Comparison of ENCODE assay signal across 29 mouse cellular contexts in genomic region chr4:99423449-99423848, GRCm38 (mm10).
DNase-seq lines count a peak whose midpoint lies in the region; ATAC-seq lines count a peak whose summit lies in the region.
"Had no signal": no experiment of that assay in that cellular context is flagged by ENCODE, and none has a peak within 500 bp of the region (broad histone marks: within the 10 kb centered on the region; RNA-seq: fewer than 3 reads in every experiment).

No protein-coding gene starts in this region.

- no peaks in the 10 kb centered on the region for H3K4me1 ChIP-seq in kidney, embryonic 16.5 days (ENCODE audit: insufficient read depth, low read length)
- H3K4me1 ChIP-seq: embryonic facial prominence, embryonic 12.5 days; embryonic facial prominence, embryonic 15.5 days; forebrain, embryonic 12.5 days; forebrain, embryonic 15.5 days; heart, embryonic 12.5 days; heart, embryonic 15.5 days; hindbrain, embryonic 12.5 days; hindbrain, embryonic 15.5 days had no signal

- H3K36me3 ChIP-seq in kidney, embryonic 16.5 days (ENCODE audit: insufficient read depth, low read length) = no peaks in the 10 kb centered on the region
- H3K36me3 ChIP-seq: embryonic facial prominence, embryonic 12.5 days; embryonic facial prominence, embryonic 15.5 days; forebrain, embryonic 12.5 days; forebrain, embryonic 15.5 days; G1E; heart, embryonic 12.5 days; heart, embryonic 15.5 days; hindbrain, embryonic 12.5 days; hindbrain, embryonic 15.5 days had no signal

- no peak overlapping the region for H3K4me2 ChIP-seq in kidney, embryonic 16.5 days (replicated peaks; ENCODE audit: low read depth, low read length)
- H3K4me2 ChIP-seq: embryonic facial prominence, embryonic 12.5 days; embryonic facial prominence, embryonic 15.5 days; forebrain, embryonic 12.5 days; forebrain, embryonic 15.5 days; heart, embryonic 12.5 days; heart, embryonic 15.5 days; hindbrain, embryonic 12.5 days; hindbrain, embryonic 15.5 days had no signal

- H3K9me3 ChIP-seq in kidney, embryonic 16.5 days (ENCODE audit: low read length) = no peaks in the 10 kb centered on the region
- H3K9me3 ChIP-seq: embryonic facial prominence, embryonic 12.5 days; embryonic facial prominence, embryonic 15.5 days; forebrain, embryonic 12.5 days; forebrain, embryonic 15.5 days; heart, embryonic 12.5 days; heart, embryonic 15.5 days; hindbrain, embryonic 12.5 days; hindbrain, embryonic 15.5 days had no signal

- 70% methylated on average over 1 of the region's 1 CpGs for WGBS in kidney, embryonic 16.5 days

- no peak overlapping the region for H3K9ac ChIP-seq in kidney, embryonic 16.5 days (replicated peaks; ENCODE audit: low read length)
- H3K9ac ChIP-seq: embryonic facial prominence, embryonic 12.5 days; embryonic facial prominence, embryonic 15.5 days; forebrain, embryonic 12.5 days; forebrain, embryonic 15.5 days; heart, embryonic 12.5 days; heart, embryonic 15.5 days; hindbrain, embryonic 12.5 days; hindbrain, embryonic 15.5 days had no signal

- peak; percentile 21 for DNase-seq in kidney, adult 18-20 months
- DNase-seq in kidney, postnatal 10 days = no peak
- DNase-seq in kidney, adult 8-10 months = peak; percentile 54 to 72
- DNase-seq in kidney, postnatal 36 days = peak; percentile 46 to 73
- DNase-seq in heart, postnatal 25 days (ENCODE audit: low spot score) = no peak
- DNase-seq in heart, postnatal 36 days = no peak
- DNase-seq in spleen, adult 12 weeks (ENCODE audit: low spot score) = no peak
- DNase-seq: adrenal gland, adult 2 months; adrenal gland, postnatal 14 days; B cell, adult 2 months; cerebellum, adult 11 months; cerebellum, adult 2 months; cerebellum, adult 9-11 months; cerebellum, postnatal 25 days; gastrocnemius, postnatal 25 days; heart, adult 18-20 months; heart, postnatal 10 days had no signal

- no peak overlapping the region for H3K4me3 ChIP-seq in kidney, embryonic 16.5 days (ENCODE audit: low read length)
- H3K4me3 ChIP-seq: embryonic facial prominence, embryonic 12.5 days; embryonic facial prominence, embryonic 15.5 days; forebrain, embryonic 12.5 days; forebrain, embryonic 15.5 days; heart, embryonic 12.5 days; heart, embryonic 15.5 days; hindbrain, embryonic 12.5 days; hindbrain, embryonic 15.5 days had no signal

- H3K27ac ChIP-seq in kidney, embryonic 16.5 days (ENCODE audit: low read length) = peak overlapping the region; percentile 66
- H3K27ac ChIP-seq: embryonic facial prominence, embryonic 12.5 days; embryonic facial prominence, embryonic 15.5 days; forebrain, embryonic 12.5 days; forebrain, embryonic 15.5 days; heart, embryonic 15.5 days; hindbrain, embryonic 12.5 days; hindbrain, embryonic 15.5 days had no signal

- intact Hi-C loops in heart, postnatal 25 days (cut with DNase I) = no loop called here
- intact Hi-C loops in heart, postnatal 36 days (cut with DNase I) = no loop called here

- H3K27me3 ChIP-seq in kidney, embryonic 16.5 days (ENCODE audit: insufficient read depth, low read length) = no peaks in the 10 kb centered on the region
- H3K27me3 ChIP-seq: CH12.LX; embryonic facial prominence, embryonic 12.5 days; embryonic facial prominence, embryonic 15.5 days; forebrain, embryonic 12.5 days; forebrain, embryonic 15.5 days; heart, embryonic 12.5 days; heart, embryonic 15.5 days; hindbrain, embryonic 12.5 days; Patski had no signal

- no peak for ATAC-seq in kidney, embryonic 16.5 days (ENCODE audit: low FRiP score, low TSS enrichment)
- ATAC-seq: forebrain, embryonic 15.5 days; Patski had no signal

Comparison
In these comparisons a context has a peak if more than half of its experiments do, and no peak if none do; other contexts are left out.
1. DNase-seq: peak in kidney, adult 18-20 months (single experiment), kidney, adult 8-10 months (2 of 2) and kidney, postnatal 36 days (2 of 2); none in kidney, postnatal 10 days (single experiment), heart, postnatal 25 days (single experiment), heart, postnatal 36 days (0 of 2) and spleen, adult 12 weeks (single experiment).